Mouse (Mus musculus) heart, embryonic 14.5 days (tissue): ENCODE data around the gene Atp6v0c. TPM values are rescaled to one million over a fixed set of nuclear protein-coding genes. Genes with fewer than 3 reads are reported as not detected.

Experiments
- ATAC-seq: fragments of 200-750 bp; cut with Nextera tagmentation; 2 replicates; pipeline ENCODE4 v1.8.0; 2017; ENCODE audit warnings: low read depth, moderate TSS enrichment; ENCODE audit not compliant: insufficient number of reproducible peaks, insufficient read depth, low FRiP score
- H3K27ac ChIP-seq, 2 experiments: fragments of 200-500 bp in 1 of 2; fragments of 300-500 bp in 1 of 2; sonication (generic) in 1 of 2; replicated peaks in 1 of 2; 2 replicates each; pipeline ENCODE4 v1.5.1; 2012 to 2014; ENCODE audit warnings: low read depth in 2 of 2, low read length in 2 of 2, control low read depth in 1 of 2, mild to moderate bottlenecking in 1 of 2, mixed read lengths in 1 of 2; ENCODE audit not compliant: control insufficient read depth in 1 of 2, insufficient read depth in 1 of 2
- H3K27me3 ChIP-seq: fragments of 300-500 bp; sonication (generic); 2 replicates; pipeline ENCODE4 v1.6.1; 2014; ENCODE audit warnings: mild to moderate bottlenecking, low read length, control low read depth; ENCODE audit not compliant: control insufficient read depth, insufficient read depth
- H3K36me3 ChIP-seq: fragments of 300-500 bp; sonication (generic); 2 replicates; pipeline ENCODE4 v1.6.1; 2014; ENCODE audit warnings: mild to moderate bottlenecking, control low read depth, low read length, mixed read lengths; ENCODE audit not compliant: control insufficient read depth, insufficient read depth
- H3K4me1 ChIP-seq, 2 experiments: fragments of 200-500 bp in 1 of 2; fragments of 300-500 bp in 1 of 2; sonication (generic) in 1 of 2; 2 replicates each; pipeline ENCODE4 v1.6.1; 2012 to 2014; ENCODE audit warnings: low read length in 2 of 2, control low read depth in 1 of 2, mixed read lengths in 1 of 2; ENCODE audit not compliant: control insufficient read depth in 2 of 2, insufficient read depth in 2 of 2
- H3K4me2 ChIP-seq: fragments of 300-500 bp; sonication (generic); 2 replicates; pipeline ENCODE4 v1.6.1; 2014; ENCODE audit warnings: mild to moderate bottlenecking, low read length
- H3K4me3 ChIP-seq, 2 experiments: fragments of 200-500 bp in 1 of 2; fragments of 300-500 bp in 1 of 2; sonication (generic) in 1 of 2; 2 replicates each; pipeline ENCODE4 v1.5.1; 2012 to 2014; ENCODE audit warnings: low read length in 2 of 2, mild to moderate bottlenecking in 2 of 2, control low read depth in 1 of 2, low read depth in 1 of 2, moderate library complexity in 1 of 2; ENCODE audit not compliant: control insufficient read depth in 1 of 2, insufficient read depth in 1 of 2
- H3K9ac ChIP-seq: fragments of 300-500 bp; sonication (generic); 2 replicates; pipeline ENCODE4 v1.6.1; 2014; ENCODE audit warnings: mild to moderate bottlenecking, low read length
- H3K9me3 ChIP-seq: fragments of 300-500 bp; sonication (generic); 2 replicates; pipeline ENCODE4 v1.6.1; 2016; ENCODE audit warnings: low read length, control low read depth; ENCODE audit not compliant: control insufficient read depth
- WGBS: fragments of 180-500 bp; shearing (Covaris S2); extraction: QIAGEN DNeasy Blood & Tissue Kit; methylation state at CpG from one replicate; pipeline ENCODE4 v1.1.7; 2014; 5-methylcytosine and 5-hydroxymethylcytosine counted together
- polyA plus RNA-seq: library from polyadenylated mRNA; unstranded; fragments of >200 nt; fragmentation: Nextera tagmentation; extraction: Ambion mirVana; gene quantifications from 2 replicates; pipeline ENCODE4 v1.2.1, GENCODE M21; 2014

Atp6v0c gene
- polyA plus RNA-seq, 1 experiment from 2014 or later = 616 TPM

DNA sequence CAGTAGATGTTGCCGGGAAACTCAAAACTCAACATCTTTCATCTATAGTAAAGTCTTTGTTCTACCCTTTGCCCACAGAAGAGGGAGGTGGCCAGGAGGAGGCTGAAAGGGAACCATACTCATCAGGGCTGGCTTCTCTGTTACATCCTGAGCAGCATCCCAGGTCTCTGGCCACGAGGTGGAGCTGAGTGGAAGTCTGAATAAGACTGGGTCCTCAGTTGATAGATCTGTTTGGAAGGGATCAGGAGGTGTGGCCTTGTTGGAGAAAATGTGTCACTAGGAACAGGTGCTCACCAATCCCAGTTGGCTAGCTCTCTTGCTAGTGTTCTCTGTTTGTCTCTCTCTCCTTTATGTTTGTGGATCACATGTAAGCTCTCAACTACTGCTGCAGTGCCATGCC, 25.8 kb upstream of the Atp6v0c start:
- Histone ChIP-seq H3K9me3 (no peaks in the 10 kb centered on the region), H3K4me1 (peaks cover 41 to 55% of the 10 kb centered on the region in 2 experiments), H3K4me3 (no peak overlapping the region), H3K27me3 (no peaks in the 10 kb centered on the region), H3K27ac (no peak overlapping the region), H3K4me2 (no peak overlapping the region), H3K9ac (no peak overlapping the region), H3K36me3 (no peaks in the 10 kb centered on the region)
- no peak for ATAC-seq
- whole genome bisulfite sequencing = 81% methylated on average over 2 of the region's 2 CpGs

- Histone ChIP-seq H3K4me1 (peaks cover 32 to 41% of the 10 kb centered on the region in 2 experiments), H3K4me2 (no peak overlapping the region), H3K27ac (no peak overlapping the region), H3K36me3 (no peaks in the 10 kb centered on the region), H3K27me3 (no peaks in the 10 kb centered on the region), H3K9ac (no peak overlapping the region), H3K9me3 (no peaks in the 10 kb centered on the region), H3K4me3 (no peak overlapping the region)
- 51% methylated on average over 5 of the region's 5 CpGs for WGBS
- ATAC-seq = no peak
Observed at GRCm38 (mm10) chr17:24193769-24194168, 24.3 kb upstream of the Atp6v0c start.

GRCm38 (mm10) chr17:24193268-24193667, 23.8 kb upstream of the Atp6v0c start:
- Histone ChIP-seq H3K4me2 (no peak overlapping the region), H3K4me1 (peaks cover 32 to 41% of the 10 kb centered on the region in 2 experiments), H3K27me3 (no peaks in the 10 kb centered on the region), H3K9ac (no peak overlapping the region), H3K27ac (no peak overlapping the region), H3K9me3 (no peaks in the 10 kb centered on the region), H3K36me3 (no peaks in the 10 kb centered on the region), H3K4me3 (no peak overlapping the region)
- ATAC-seq = no peak
- 78% methylated on average over 8 of the region's 8 CpGs for WGBS

DNA sequence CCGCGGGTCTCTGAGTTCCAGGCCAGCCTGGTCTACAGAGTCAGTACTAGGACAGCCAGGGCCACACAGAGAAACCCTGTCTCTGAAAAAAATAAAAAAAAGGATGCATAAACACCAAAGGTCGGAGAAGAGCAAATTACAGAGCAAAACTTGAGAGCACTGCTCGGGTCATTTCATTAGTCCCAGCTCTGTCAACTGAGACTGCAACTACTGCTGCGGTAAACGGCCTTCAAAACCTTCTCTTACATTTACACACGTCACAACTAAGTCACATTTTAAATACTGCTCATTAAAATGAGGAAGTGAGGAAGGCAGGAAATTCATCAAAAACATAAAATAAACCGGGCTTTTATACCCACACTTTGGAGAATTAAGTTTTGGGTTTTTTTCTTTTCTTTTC, 23.3 kb upstream of the Atp6v0c start:
- Histone ChIP-seq H3K36me3 (no peaks in the 10 kb centered on the region), H3K4me1 (peaks cover 32 to 41% of the 10 kb centered on the region in 2 experiments), H3K4me3 (no peak overlapping the region), H3K9me3 (no peaks in the 10 kb centered on the region), H3K27ac (no peak overlapping the region), H3K9ac (peak overlapping the region; percentile 41; the same call in 1 of the 2 replicates), H3K27me3 (no peaks in the 10 kb centered on the region), H3K4me2 (no peak overlapping the region)
- ATAC-seq = no peak
- WGBS = 86% methylated on average over 8 of the region's 8 CpGs

DNA sequence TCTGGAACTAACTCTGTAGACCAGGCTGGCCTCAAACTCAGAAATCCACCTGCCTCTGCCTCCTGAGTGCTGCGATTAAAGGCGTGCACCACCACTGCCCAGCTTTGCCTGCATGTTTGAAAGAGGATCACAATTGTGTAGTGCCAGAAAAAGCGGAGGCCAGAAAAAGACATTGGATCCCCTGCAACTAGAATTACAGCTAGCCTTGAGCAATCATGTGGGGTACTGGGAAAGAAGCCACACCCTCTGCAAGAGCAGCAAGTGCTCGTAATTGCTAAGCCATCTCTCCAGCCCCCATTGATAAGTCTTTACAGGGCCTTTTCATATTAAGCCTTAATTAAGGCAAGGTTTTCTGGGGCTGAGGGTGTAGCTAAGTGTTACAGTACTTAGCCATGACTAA, 22.0 kb upstream of the Atp6v0c start:
- no peaks in the 10 kb centered on the region for H3K9me3 ChIP-seq
- H3K36me3 ChIP-seq = no peaks in the 10 kb centered on the region
- 65% methylated on average over 4 of the region's 4 CpGs for WGBS
- H3K27ac ChIP-seq = peak overlapping the region in 1 of 2 experiments; percentile 53; a peak in 1 of 4 replicates
- H3K27me3 ChIP-seq = no peaks in the 10 kb centered on the region
- no peak for ATAC-seq
- peaks cover 21 to 28% of the 10 kb centered on the region in 2 experiments for H3K4me1 ChIP-seq
- no peak overlapping the region for H3K4me2 ChIP-seq
- no peak overlapping the region for H3K4me3 ChIP-seq
- peak overlapping the region; percentile 41; the same call in 1 of the 2 replicates for H3K9ac ChIP-seq

GRCm38 (mm10) chr17:24190934-24191333, 21.4 kb upstream of the Atp6v0c start:
- H3K27me3 ChIP-seq = no peaks in the 10 kb centered on the region
- no peak overlapping the region for H3K4me3 ChIP-seq
- H3K9ac ChIP-seq = no peak overlapping the region
- peaks cover 18 to 24% of the 10 kb centered on the region in 2 experiments for H3K4me1 ChIP-seq
- H3K27ac ChIP-seq = no peak overlapping the region
- WGBS = 91% methylated on average over 2 of the region's 2 CpGs
- peaks cover 5% of the 10 kb centered on the region; the same call in 1 of the 2 replicates for H3K36me3 ChIP-seq
- no peak for ATAC-seq
- no peaks in the 10 kb centered on the region for H3K9me3 ChIP-seq
- no peak overlapping the region for H3K4me2 ChIP-seq

GRCm38 (mm10) chr17:24174259-24174658, 4.8 kb upstream of the Atp6v0c start:
- peaks cover 3 to 6% of the 10 kb centered on the region in 2 experiments for H3K4me1 ChIP-seq
- no peaks in the 10 kb centered on the region for H3K27me3 ChIP-seq
- no peaks in the 10 kb centered on the region for H3K36me3 ChIP-seq
- H3K4me3 ChIP-seq = no peak overlapping the region
- 67% methylated on average over 3 of the region's 3 CpGs for WGBS
- H3K9me3 ChIP-seq = no peaks in the 10 kb centered on the region
- no peak overlapping the region for H3K9ac ChIP-seq
- ATAC-seq = no peak
- H3K4me2 ChIP-seq = no peak overlapping the region
- H3K27ac ChIP-seq = no peak overlapping the region

DNA sequence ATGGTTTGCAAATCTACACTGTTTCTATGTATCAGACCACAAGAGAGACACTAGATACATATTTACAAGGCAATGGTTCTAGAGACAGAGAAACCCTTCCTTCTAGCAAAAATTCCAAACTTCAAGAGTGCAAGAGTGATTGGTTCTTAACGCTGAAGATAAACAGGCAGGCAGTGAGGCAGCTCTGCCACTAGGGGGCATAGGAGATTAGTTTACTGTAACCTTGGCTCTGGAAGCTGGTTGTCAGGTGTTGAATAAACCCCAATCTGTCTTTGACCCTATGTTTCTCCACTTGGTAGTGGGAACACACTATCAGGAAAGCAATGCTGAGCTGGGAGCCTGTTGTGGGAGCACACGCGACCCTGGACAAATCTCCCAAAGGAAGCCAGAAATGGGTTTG, 3.9 kb upstream of the Atp6v0c start:
- 7% methylated on average over 3 of the region's 3 CpGs for WGBS
- ATAC-seq = no peak
- peaks cover 3 to 6% of the 10 kb centered on the region in 2 experiments for H3K4me1 ChIP-seq
- H3K27me3 ChIP-seq = no peaks in the 10 kb centered on the region
- no peak overlapping the region for H3K9ac ChIP-seq
- no peak overlapping the region for H3K4me2 ChIP-seq
- no peaks in the 10 kb centered on the region for H3K36me3 ChIP-seq
- H3K9me3 ChIP-seq = no peaks in the 10 kb centered on the region
- H3K27ac ChIP-seq = no peak overlapping the region
- H3K4me3 ChIP-seq = no peak overlapping the region
